Mouse (Mus musculus): Measurements from ENCODE around the gene Ndufv1. TPM values are rescaled to one million over a fixed set of nuclear protein-coding genes. Genes with fewer than 3 reads are reported as not detected.
A peak's percentile ranks its signal among the peaks of the same experiment; 100 is the strongest.

Ndufv1 gene
- polyA plus RNA-seq, 1 experiment from 2014 or later: 277 TPM

DNA sequence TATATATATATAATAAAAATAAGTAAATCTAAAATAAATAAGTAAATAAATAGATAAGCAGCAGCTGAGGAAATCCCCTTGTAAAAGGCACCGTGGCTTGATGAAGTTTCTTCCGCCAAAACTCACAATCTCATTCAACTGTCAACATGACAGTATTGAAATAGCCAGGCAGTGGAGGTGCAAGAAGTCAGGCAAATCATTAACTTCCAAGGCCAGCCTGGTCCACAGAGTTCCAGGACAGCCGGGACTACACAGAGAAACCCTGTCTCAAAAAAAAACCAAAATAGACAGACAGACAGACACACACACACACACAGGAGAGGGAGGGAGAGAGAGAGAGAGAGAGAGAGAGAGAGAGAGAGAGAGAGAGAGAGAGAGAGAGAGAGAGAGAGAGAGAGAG is 20.7 kb upstream of the Ndufv1 start:
- H3K4me3 ChIP-seq (ENCODE audit: low read length): no peak overlapping the region
- WGBS: 87% methylated on average over 3 of the region's 3 CpGs
- ATAC-seq: no peak
- H3K9me3 ChIP-seq (ENCODE audit: control insufficient read depth, low read length): no peaks in the 10 kb centered on the region
- H3K36me3 ChIP-seq (ENCODE audit: control insufficient read depth, insufficient read depth, low read length): no peaks in the 10 kb centered on the region
- no peak overlapping the region for H3K4me2 ChIP-seq (ENCODE audit: low read length)
- H3K27me3 ChIP-seq (replicated peaks; ENCODE audit: control insufficient read depth, insufficient read depth, low read length): no peaks in the 10 kb centered on the region
- H3K27ac ChIP-seq (ENCODE audit: low read depth, low read length): no peak overlapping the region
- H3K4me1 ChIP-seq (ENCODE audit: control insufficient read depth, insufficient read depth, low read depth, low read length): peaks cover 7% of the 10 kb centered on the region
- no peak overlapping the region for H3K9ac ChIP-seq (ENCODE audit: low read depth, low read length)

DNA sequence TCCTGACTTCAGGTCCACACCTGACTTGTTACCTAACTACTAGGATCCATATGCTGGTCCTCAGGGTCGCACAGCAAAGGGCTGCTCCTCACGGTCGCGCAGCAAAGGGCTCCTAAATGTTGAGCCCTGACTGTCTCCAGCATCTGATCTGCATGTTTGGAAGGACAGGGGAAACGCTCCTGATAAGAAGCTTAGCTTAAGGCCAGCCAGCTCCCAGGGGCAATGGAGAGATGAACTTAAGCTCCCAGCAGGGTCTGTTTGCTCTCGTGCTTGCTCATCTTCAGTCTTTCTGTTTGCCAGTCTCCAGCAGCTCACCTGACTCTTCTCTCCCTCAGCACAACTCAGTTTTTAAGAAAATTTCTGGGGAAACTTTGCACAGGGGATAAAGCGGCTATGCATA is 20.1 kb upstream of the Ndufv1 start:
- WGBS: 67% methylated on average over 7 of the region's 7 CpGs
- H3K9me3 ChIP-seq (ENCODE audit: control insufficient read depth, low read length): no peaks in the 10 kb centered on the region
- no peak overlapping the region for H3K27ac ChIP-seq (ENCODE audit: low read depth, low read length)
- no peak overlapping the region for H3K4me3 ChIP-seq (ENCODE audit: low read length)
- H3K4me2 ChIP-seq (ENCODE audit: low read length): no peak overlapping the region
- H3K4me1 ChIP-seq (ENCODE audit: control insufficient read depth, insufficient read depth, low read depth, low read length): peaks cover 7% of the 10 kb centered on the region
- no peaks in the 10 kb centered on the region for H3K27me3 ChIP-seq (replicated peaks; ENCODE audit: control insufficient read depth, insufficient read depth, low read length)
- no peaks in the 10 kb centered on the region for H3K36me3 ChIP-seq (ENCODE audit: control insufficient read depth, insufficient read depth, low read length)
- no peak overlapping the region for H3K9ac ChIP-seq (ENCODE audit: low read depth, low read length)
- ATAC-seq: no peak

DNA sequence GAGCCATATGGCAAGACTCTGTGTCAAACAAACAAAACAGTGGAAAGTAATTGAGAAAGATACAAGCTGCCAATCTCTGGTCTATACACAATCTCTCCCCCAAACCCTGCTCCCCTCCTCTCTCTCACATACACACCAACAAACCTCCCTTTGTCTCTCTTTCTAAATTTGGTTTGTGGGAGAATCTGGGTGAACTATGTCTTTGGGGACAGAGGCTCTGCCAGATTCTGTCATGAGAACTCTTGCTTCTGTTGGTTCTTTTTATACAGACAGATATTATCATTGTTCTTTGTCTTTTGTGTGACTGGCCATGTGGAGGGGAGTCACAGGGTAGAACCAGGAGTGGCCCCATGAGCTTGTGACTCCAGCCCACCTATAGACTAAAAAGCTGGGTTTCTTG is 15.0 kb upstream of the Ndufv1 start:
- Histone ChIP-seq H3K27me3 (replicated peaks; ENCODE audit: control insufficient read depth, insufficient read depth, low read length) (no peaks in the 10 kb centered on the region), H3K4me1 (ENCODE audit: control insufficient read depth, insufficient read depth, low read depth, low read length) (no peaks in the 10 kb centered on the region), H3K36me3 (ENCODE audit: control insufficient read depth, insufficient read depth, low read length) (no peaks in the 10 kb centered on the region), H3K4me3 (ENCODE audit: low read length) (no peak overlapping the region), H3K9ac (ENCODE audit: low read depth, low read length) (no peak overlapping the region), H3K4me2 (ENCODE audit: low read length) (no peak overlapping the region), H3K27ac (ENCODE audit: low read depth, low read length) (no peak overlapping the region), H3K9me3 (ENCODE audit: control insufficient read depth, low read length) (peaks cover 2% of the 10 kb centered on the region; the same call in 1 of the 2 replicates)
- no peak for ATAC-seq

DNA sequence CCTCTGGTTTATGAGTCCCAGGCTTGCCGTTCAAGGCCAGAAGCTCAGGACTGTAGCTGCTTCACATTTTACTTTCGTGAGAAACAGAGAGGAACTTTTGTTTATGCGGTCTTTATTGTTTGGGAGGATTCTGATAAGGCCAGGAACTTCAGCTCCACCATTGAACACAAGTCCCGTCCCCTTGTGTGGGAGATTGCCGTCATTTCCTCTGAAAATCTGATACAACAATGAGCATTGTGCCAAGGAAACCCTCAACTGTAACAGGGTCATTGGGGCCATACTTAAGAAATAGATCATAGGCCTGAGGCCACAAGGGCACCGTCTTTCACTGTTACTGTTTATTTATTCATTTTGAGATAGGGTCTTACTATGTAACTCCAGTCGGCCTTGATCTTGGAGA is 10.6 kb upstream of the Ndufv1 start:
- Histone ChIP-seq H3K9ac (ENCODE audit: low read depth, low read length) (no peak overlapping the region), H3K4me2 (ENCODE audit: low read length) (no peak overlapping the region), H3K27ac (ENCODE audit: low read depth, low read length) (no peak overlapping the region), H3K4me1 (ENCODE audit: control insufficient read depth, insufficient read depth, low read depth, low read length) (no peaks in the 10 kb centered on the region), H3K9me3 (ENCODE audit: control insufficient read depth, low read length) (peaks cover 2% of the 10 kb centered on the region; the same call in 1 of the 2 replicates), H3K36me3 (ENCODE audit: control insufficient read depth, insufficient read depth, low read length) (no peaks in the 10 kb centered on the region), H3K27me3 (replicated peaks; ENCODE audit: control insufficient read depth, insufficient read depth, low read length) (no peaks in the 10 kb centered on the region), H3K4me3 (ENCODE audit: low read length) (no peak overlapping the region)
- no peak for ATAC-seq
- WGBS: 88% methylated on average over 7 of the region's 7 CpGs

DNA sequence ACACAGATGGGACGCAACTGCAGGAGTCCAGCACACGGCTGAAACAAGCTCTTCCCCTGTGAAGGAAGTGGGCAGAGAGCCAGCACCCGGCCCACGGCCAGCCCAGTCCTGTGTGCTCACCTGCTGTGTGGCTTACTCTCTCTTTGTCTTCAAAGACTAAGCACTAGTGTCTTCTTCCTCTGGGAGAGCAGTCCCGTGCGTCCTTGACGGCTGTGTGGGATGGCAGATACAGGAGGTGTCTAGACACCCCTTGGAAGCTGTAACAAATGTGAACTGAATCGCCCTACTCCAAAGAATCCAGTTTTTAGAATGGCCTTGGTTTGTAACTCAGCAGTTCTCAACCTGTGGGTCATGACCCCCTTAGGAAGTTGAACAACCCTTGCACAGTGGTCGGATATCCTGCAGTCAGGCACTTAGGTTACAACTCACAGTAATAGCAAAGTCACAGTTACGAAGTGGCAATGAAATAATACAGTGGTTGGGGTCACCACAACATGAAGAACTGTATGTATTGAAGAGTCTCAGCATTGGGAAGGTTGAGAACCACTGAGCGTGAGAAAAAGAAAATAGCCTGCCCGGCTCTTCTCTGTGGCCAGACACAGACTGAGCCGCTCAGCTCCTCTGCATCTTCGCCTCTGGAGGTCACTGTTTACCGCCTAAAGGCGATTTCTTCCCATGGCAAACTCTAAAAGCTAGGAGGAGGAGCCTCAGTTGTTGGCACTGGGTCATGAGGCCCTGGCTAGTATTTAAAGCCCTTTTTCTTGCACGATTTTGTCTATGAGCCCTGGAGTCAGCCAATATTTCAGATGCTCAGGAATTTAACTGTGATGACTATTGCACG is 6.4 kb upstream of the Ndufv1 start:
- Histone ChIP-seq H3K27ac (ENCODE audit: low read depth, low read length) (no peak overlapping the region), H3K9ac (ENCODE audit: low read depth, low read length) (no peak overlapping the region; the same call in 1 of the 2 replicates)
- 23% methylated on average over 18 of the region's 18 CpGs for WGBS

DNA sequence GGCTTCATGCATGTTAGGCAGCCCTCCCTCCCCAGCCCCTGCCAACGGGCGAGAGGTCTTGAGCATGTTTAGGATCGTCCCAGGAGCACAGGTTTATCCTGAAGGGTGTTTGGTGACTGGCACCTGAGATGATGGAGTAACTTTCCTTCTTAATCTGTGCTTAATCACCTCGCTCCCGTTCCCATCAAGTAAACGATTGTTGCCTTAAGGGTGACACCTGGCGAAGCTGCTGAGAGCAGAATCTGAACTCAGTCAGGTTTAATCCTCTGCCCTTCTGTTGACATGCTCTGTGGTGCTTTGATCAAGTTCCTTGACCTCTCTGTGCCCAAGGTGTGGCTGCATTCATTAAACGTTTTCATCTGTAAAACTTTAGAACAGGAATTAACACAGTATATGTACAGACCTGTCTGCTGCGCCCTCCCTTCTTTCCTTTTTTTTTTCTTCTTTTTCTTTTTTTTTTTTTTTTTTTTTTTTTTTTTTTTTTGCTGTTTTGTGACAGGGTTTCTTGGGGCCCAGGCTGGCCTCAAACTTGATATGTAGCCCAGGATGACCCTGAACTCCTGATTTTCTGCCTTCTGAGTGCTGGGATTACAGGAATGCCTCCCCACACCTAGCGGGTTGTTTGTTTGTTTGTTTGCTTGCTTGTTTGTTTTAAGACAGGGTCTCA is 5.4 kb upstream of the Ndufv1 start:
- Histone ChIP-seq H3K4me2 (ENCODE audit: low read length) (no peak overlapping the region), H3K27me3 (replicated peaks; ENCODE audit: control insufficient read depth, insufficient read depth, low read length) (no peaks in the 10 kb centered on the region), H3K36me3 (ENCODE audit: control insufficient read depth, insufficient read depth, low read length) (no peaks in the 10 kb centered on the region), H3K9ac (ENCODE audit: low read depth, low read length) (no peak overlapping the region), H3K4me3 (ENCODE audit: low read length) (no peak overlapping the region), H3K27ac (ENCODE audit: low read depth, low read length) (no peak overlapping the region), H3K9me3 (ENCODE audit: control insufficient read depth, low read length) (no peaks in the 10 kb centered on the region), H3K4me1 (ENCODE audit: control insufficient read depth, insufficient read depth, low read depth, low read length) (no peaks in the 10 kb centered on the region; the same call in 1 of the 2 replicates)
- WGBS: 74% methylated on average over 10 of the region's 10 CpGs
- ATAC-seq: no peak

More for the DNA sequence above, 6.4 kb upstream of the Ndufv1 start:
- H3K27me3 ChIP-seq (replicated peaks; ENCODE audit: control insufficient read depth, insufficient read depth, low read length): no peaks in the 10 kb centered on the region
- no peak overlapping the region for H3K4me3 ChIP-seq (ENCODE audit: low read length)
- H3K9me3 ChIP-seq (ENCODE audit: control insufficient read depth, low read length): no peaks in the 10 kb centered on the region
- H3K4me1 ChIP-seq (ENCODE audit: control insufficient read depth, insufficient read depth, low read depth, low read length): no peaks in the 10 kb centered on the region
- H3K36me3 ChIP-seq (ENCODE audit: control insufficient read depth, insufficient read depth, low read length): no peaks in the 10 kb centered on the region
- no peak overlapping the region for H3K4me2 ChIP-seq (ENCODE audit: low read length)
- peak; percentile 92 for ATAC-seq

DNA sequence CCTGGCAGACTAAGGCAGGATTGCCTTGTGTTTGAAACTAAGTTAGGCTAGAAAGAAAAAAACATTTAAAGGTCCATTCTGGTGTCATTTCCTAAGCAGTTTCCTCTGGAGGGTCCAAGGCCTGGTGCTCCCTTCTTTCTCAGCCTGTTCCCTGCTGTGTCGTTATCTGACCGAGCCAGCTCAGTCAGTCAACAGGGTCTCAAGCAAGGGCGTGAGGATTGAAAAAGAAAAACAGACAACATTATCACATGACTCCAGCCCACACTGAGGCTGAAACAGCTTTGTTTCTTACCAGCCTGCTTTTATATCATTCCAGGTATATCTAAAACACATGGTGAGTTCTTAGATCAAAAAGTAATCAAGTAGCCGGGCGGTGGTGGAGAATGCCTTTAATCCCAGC is 3.0 kb upstream of the Ndufv1 start:
- no peaks in the 10 kb centered on the region for H3K36me3 ChIP-seq (ENCODE audit: control insufficient read depth, insufficient read depth, low read length)
- peaks cover 12% of the 10 kb centered on the region for H3K4me1 ChIP-seq (ENCODE audit: control insufficient read depth, insufficient read depth, low read depth, low read length)
- no peaks in the 10 kb centered on the region for H3K27me3 ChIP-seq (replicated peaks; ENCODE audit: control insufficient read depth, insufficient read depth, low read length)
- no peak overlapping the region for H3K9ac ChIP-seq (ENCODE audit: low read depth, low read length)
- no peak overlapping the region for H3K4me3 ChIP-seq (ENCODE audit: low read length)
- H3K9me3 ChIP-seq (ENCODE audit: control insufficient read depth, low read length): no peaks in the 10 kb centered on the region
- 63% methylated on average over 5 of the region's 5 CpGs for WGBS
- H3K27ac ChIP-seq (ENCODE audit: low read depth, low read length): no peak overlapping the region
- no peak overlapping the region for H3K4me2 ChIP-seq (ENCODE audit: low read length)
- no peak for ATAC-seq

DNA sequence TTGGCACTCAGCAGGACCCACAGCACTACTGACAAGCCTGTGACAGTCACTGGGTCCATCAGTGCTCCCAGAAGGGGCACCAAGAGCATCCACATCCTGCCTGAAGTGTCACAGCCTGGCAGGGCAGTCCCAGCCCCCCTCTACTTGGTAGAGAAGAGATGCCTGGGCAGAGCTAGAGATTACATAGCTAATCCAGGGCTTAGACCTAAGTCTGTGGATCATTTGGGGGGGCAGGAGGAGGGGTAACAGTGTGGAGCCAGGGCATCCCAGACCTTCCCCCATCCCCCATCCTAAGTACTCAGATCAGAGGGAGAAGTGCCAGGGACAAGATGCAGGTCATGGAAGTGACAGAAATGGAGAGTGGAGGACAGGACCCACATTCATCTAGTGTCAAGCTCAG is 2.2 kb upstream of the Ndufv1 start:
- no peak for ATAC-seq
- Histone ChIP-seq H3K4me2 (ENCODE audit: low read length) (no peak overlapping the region), H3K27ac (ENCODE audit: low read depth, low read length) (no peak overlapping the region), H3K9ac (ENCODE audit: low read depth, low read length) (no peak overlapping the region), H3K9me3 (ENCODE audit: control insufficient read depth, low read length) (no peaks in the 10 kb centered on the region), H3K4me3 (ENCODE audit: low read length) (no peak overlapping the region), H3K27me3 (replicated peaks; ENCODE audit: control insufficient read depth, insufficient read depth, low read length) (no peaks in the 10 kb centered on the region), H3K36me3 (ENCODE audit: control insufficient read depth, insufficient read depth, low read length) (no peaks in the 10 kb centered on the region), H3K4me1 (ENCODE audit: control insufficient read depth, insufficient read depth, low read depth, low read length) (peaks cover 12% of the 10 kb centered on the region)

DNA sequence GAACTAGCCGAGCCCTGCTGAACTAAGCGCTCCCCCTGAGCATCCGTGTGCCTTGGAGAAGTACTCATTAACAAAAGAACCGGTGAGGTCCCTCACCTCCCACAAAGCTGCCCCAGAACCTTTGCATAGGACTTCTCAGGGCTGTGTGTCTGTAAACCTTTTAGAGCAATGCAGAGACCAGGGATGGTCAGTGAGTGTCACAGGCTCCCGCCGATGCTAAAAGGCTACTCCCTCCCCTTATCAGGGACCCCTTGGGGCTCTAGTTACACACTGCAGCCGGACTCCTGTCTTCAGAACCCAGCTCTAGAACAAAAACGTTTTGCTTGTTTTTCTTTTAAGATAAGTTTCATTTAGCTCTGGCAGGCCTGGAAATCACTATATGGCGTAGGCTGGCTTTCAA is 460 bp upstream of the Ndufv1 start:
- Histone ChIP-seq H3K4me1 (ENCODE audit: control insufficient read depth, insufficient read depth, low read depth, low read length) (peaks cover 12% of the 10 kb centered on the region), H3K27ac (ENCODE audit: low read depth, low read length) (no peak overlapping the region), H3K9me3 (ENCODE audit: control insufficient read depth, low read length) (no peaks in the 10 kb centered on the region), H3K9ac (ENCODE audit: low read depth, low read length) (peak overlapping the region; percentile 47), H3K36me3 (ENCODE audit: control insufficient read depth, insufficient read depth, low read length) (peaks cover 6% of the 10 kb centered on the region), H3K4me3 (ENCODE audit: low read length) (peak overlapping the region; percentile 58), H3K27me3 (replicated peaks; ENCODE audit: control insufficient read depth, insufficient read depth, low read length) (no peaks in the 10 kb centered on the region), H3K4me2 (ENCODE audit: low read length) (peak overlapping the region; percentile 59)
- 21% methylated on average over 9 of the region's 9 CpGs for WGBS
- no peak for ATAC-seq
